Mouse (Mus musculus) forebrain, postnatal 0 days (tissue): ENCODE results near the gene Rab26. TPM values are rescaled to one million over a fixed set of nuclear protein-coding genes. Genes with fewer than 3 reads are reported as not detected.

Experiments used
- ATAC-seq: fragments of 200-750 bp; cut with Nextera tagmentation; 2 replicates; pipeline ENCODE4 v1.8.0; 2017; ENCODE audit warnings: mild to moderate bottlenecking, moderate library complexity
- DNase-seq: peaks from one replicate; pipeline ENCODE4 v3.0.0-alpha.2; 2015
- H3K27ac ChIP-seq: fragments of 300-500 bp; sonication (generic); 2 replicates; pipeline ENCODE4 v1.5.1; 2014; ENCODE audit warnings: low read depth, mild to moderate bottlenecking, antibody characterized with exemption, low read length, moderate library complexity, mixed read lengths
- H3K27me3 ChIP-seq: fragments of 300-500 bp; sonication (generic); 2 replicates; pipeline ENCODE4 v1.6.1; 2014; ENCODE audit warnings: mild to moderate bottlenecking, low read length, mixed read lengths; ENCODE audit not compliant: insufficient read depth
- H3K36me3 ChIP-seq: fragments of 300-500 bp; sonication (generic); 2 replicates; pipeline ENCODE4 v1.6.1; 2014; ENCODE audit warnings: mild to moderate bottlenecking, moderate library complexity; ENCODE audit not compliant: insufficient read depth
- H3K4me1 ChIP-seq: fragments of 300-500 bp; sonication (generic); 2 replicates; pipeline ENCODE4 v1.6.1; 2014; ENCODE audit warnings: antibody characterized with exemption; ENCODE audit not compliant: insufficient read depth
- H3K4me2 ChIP-seq: fragments of 300-500 bp; sonication (generic); 2 replicates; pipeline ENCODE4 v1.6.1; 2014; ENCODE audit warnings: low read depth, mild to moderate bottlenecking, moderate library complexity
- H3K4me3 ChIP-seq: fragments of 300-500 bp; sonication (generic); 2 replicates; pipeline ENCODE4 v1.5.1; 2014; ENCODE audit warnings: low read depth, low read length, mixed read lengths
- H3K9ac ChIP-seq: fragments of 300-500 bp; sonication (generic); 2 replicates; pipeline ENCODE4 v1.6.1; 2014; ENCODE audit warnings: mild to moderate bottlenecking
- H3K9me3 ChIP-seq: fragments of 300-500 bp; sonication (generic); 2 replicates; pipeline ENCODE4 v1.6.1; 2016; ENCODE audit warnings: low read length
- CTCF ChIP-seq: sonication (generic); IDR thresholded peaks from 2 replicates; pipeline ENCODE4 v1.5.1; 2016; ENCODE audit warnings: antibody characterized with exemption, control low read depth, low read depth
- WGBS: fragments of 180-500 bp; shearing (Covaris S2); extraction: QIAGEN DNeasy Blood & Tissue Kit; methylation state at CpG from one replicate; pipeline ENCODE4 v1.1.7; 2014; 5-methylcytosine and 5-hydroxymethylcytosine counted together
- polyA plus RNA-seq: library from polyadenylated mRNA; unstranded; fragments of >200 nt; fragmentation: Nextera tagmentation; extraction: Ambion mirVana; gene quantifications from 2 replicates; pipeline ENCODE4 v1.2.1, GENCODE M21; 2015
- total RNA-seq: library from RNA; depleted of rRNA; stranded (reverse); fragments of >200 nt; gene quantifications from 2 replicates; pipeline ENCODE4 v1.2.3, GENCODE M21; 2014

The Rab26 gene
- total and polyA plus RNA-seq, 2 experiments from 2014 or later = 7.1 to 12.4 TPM

DNA sequence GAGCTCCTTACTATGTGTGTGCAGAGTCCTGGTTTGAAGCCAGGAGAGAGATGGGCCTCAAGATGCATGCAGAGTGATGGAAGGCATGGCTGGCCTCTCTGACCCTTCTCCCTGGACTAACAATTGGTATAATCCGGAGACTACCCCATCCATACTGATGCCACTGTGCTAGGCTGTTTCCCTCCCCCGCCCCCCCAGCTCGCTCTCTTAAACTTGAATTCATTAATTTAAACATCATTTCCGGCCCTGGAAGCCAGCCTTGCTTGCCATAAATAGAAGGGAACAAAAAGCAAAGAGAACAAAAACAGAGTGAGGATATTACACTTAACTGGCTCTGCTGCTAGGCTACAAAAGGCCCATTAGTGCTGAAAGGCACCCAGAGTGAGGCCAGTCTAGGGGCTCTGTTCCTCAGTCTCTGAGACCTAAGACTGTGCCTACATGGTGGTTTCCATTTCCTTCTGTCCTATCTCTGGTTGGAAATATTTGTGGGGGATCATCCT is 24.6 kb upstream of the Rab26 start:
- Histone ChIP-seq H3K4me2 (no peak overlapping the region), H3K4me1 (peaks cover 5% of the 10 kb centered on the region; the same call in 1 of the 2 replicates), H3K9me3 (no peaks in the 10 kb centered on the region), H3K27me3 (no peaks in the 10 kb centered on the region), H3K27ac (peak overlapping the region; percentile 72), H3K9ac (no peak overlapping the region), H3K4me3 (no peak overlapping the region), H3K36me3 (no peaks in the 10 kb centered on the region)
- DNase-seq = peak; percentile 41
- peak; percentile 87 for ATAC-seq
- WGBS = 11% methylated on average over 4 of the region's 4 CpGs
- no peak for TF ChIP-seq CTCF

DNA sequence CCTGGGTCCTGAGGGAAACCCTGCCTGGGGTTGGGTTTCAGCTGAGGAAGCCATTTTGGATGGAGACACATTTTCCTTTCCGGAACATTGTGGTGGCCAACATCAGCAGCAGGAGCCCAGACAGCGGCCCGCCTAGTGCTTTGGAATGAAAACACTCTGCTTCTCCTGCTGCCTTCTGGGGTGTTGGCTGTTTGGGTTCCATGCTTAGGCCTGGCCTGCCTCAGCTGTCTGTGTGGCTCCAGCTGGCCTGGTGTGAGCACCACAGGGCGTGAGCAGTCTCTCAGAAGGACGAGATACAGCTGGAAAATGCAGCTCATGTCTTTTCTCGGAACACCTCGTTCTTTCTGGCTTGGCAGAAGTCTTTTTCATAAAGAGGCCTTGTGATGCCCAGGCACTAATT is 23.1 kb upstream of the Rab26 start:
- WGBS = 85% methylated on average over 7 of the region's 7 CpGs
- Histone ChIP-seq H3K4me2 (no peak overlapping the region), H3K27ac (no peak overlapping the region), H3K4me3 (no peak overlapping the region), H3K9me3 (no peaks in the 10 kb centered on the region), H3K36me3 (no peaks in the 10 kb centered on the region), H3K27me3 (no peaks in the 10 kb centered on the region), H3K9ac (no peak overlapping the region), H3K4me1 (peaks cover 10% of the 10 kb centered on the region)
- ATAC-seq (no peak), DNase-seq (no peak)
- no peak for TF ChIP-seq CTCF

- DNase-seq (peak; percentile 13), ATAC-seq (no peak)
- H3K4me2 ChIP-seq = peak overlapping the region; percentile 84
- peak overlapping the region; percentile 96 for H3K9ac ChIP-seq
- peak overlapping the region; percentile 88 for H3K4me3 ChIP-seq
- TF ChIP-seq CTCF = no peak
- no peaks in the 10 kb centered on the region for H3K9me3 ChIP-seq
- no peak overlapping the region for H3K27ac ChIP-seq
- WGBS = 36% methylated on average over 3 of the region's 3 CpGs
- H3K27me3 ChIP-seq = no peaks in the 10 kb centered on the region
- H3K36me3 ChIP-seq = no peaks in the 10 kb centered on the region
- H3K4me1 ChIP-seq = peaks cover 19% of the 10 kb centered on the region
Measured at GRCm38 (mm10) chr17:24551050-24551444, 17.0 kb upstream of the Rab26 start.

- TF ChIP-seq CTCF = peak; percentile 16; the same call in 1 of the 2 replicates
- H3K4me2 ChIP-seq = peak overlapping the region; percentile 84
- H3K9me3 ChIP-seq = no peaks in the 10 kb centered on the region
- peak overlapping the region; percentile 93 for H3K27ac ChIP-seq
- H3K4me1 ChIP-seq = peaks cover 19% of the 10 kb centered on the region
- under 1% methylated on average over 43 of the region's 44 CpGs for WGBS
- peak overlapping the region; percentile 88 for H3K4me3 ChIP-seq
- no peaks in the 10 kb centered on the region for H3K36me3 ChIP-seq
- ATAC-seq = peak; percentile 80
- no peaks in the 10 kb centered on the region for H3K27me3 ChIP-seq
- DNase-seq = peak; percentile 77
- peak overlapping the region; percentile 96 for H3K9ac ChIP-seq
Measured at GRCm38 (mm10) chr17:24550416-24551049, 16.5 kb upstream of the Rab26 start.

GRCm38 (mm10) chr17:24549618-24550415 is 15.8 kb upstream of the Rab26 start, which contains the start of gene Pkd1:
Gene Pkd1, plus strand, starts transcription at chr17:24549834.
- Histone ChIP-seq H3K27ac (peak within 1 kb of the TSS; percentile 93), H3K4me1 (peaks cover 19% of the 10 kb centered on the region), H3K9ac (peak within 1 kb of the TSS; percentile 96), H3K4me2 (peak within 1 kb of the TSS; percentile 84), H3K36me3 (no peaks in the 10 kb centered on the region), H3K9me3 (no peaks in the 10 kb centered on the region), H3K4me3 (peak within 1 kb of the TSS; percentile 88), H3K27me3 (no peaks in the 10 kb centered on the region)
- 3% methylated on average over 71 of the region's 72 CpGs for WGBS
- no peak for TF ChIP-seq CTCF
- peak; percentile 94 for ATAC-seq
- peak; percentile 97 for DNase-seq

GRCm38 (mm10) chr17:24548921-24549617 is 15.1 kb upstream of the Rab26 start:
- H3K27ac ChIP-seq = peak overlapping the region; percentile 93
- peak; percentile 10 for DNase-seq
- no peak for ATAC-seq
- no peak for TF ChIP-seq CTCF
- peak overlapping the region; percentile 88 for H3K4me3 ChIP-seq
- no peaks in the 10 kb centered on the region for H3K9me3 ChIP-seq
- peak overlapping the region; percentile 84 for H3K4me2 ChIP-seq
- peaks cover 19% of the 10 kb centered on the region for H3K4me1 ChIP-seq
- H3K36me3 ChIP-seq = no peaks in the 10 kb centered on the region
- 6% methylated on average over 23 of the region's 23 CpGs for WGBS
- no peak overlapping the region for H3K9ac ChIP-seq
- H3K27me3 ChIP-seq = no peaks in the 10 kb centered on the region
